Mouse (Mus musculus) heart, embryonic 11.5 days (tissue): ENCODE data around the gene Immp2l. TPM values are rescaled to one million over a fixed set of nuclear protein-coding genes. Genes with fewer than 3 reads are reported as not detected.

Experiments used
- ATAC-seq: fragments of 200-750 bp; cut with Nextera tagmentation; replicated peaks from 2 replicates; pipeline ENCODE4 v1.8.0; 2017; ENCODE audit warnings: moderate library complexity; ENCODE audit not compliant: insufficient number of reproducible peaks, low FRiP score, low TSS enrichment
- H3K27ac ChIP-seq: fragments of 300-500 bp; sonication (generic); 2 replicates; pipeline ENCODE4 v1.5.1; 2014; ENCODE audit warnings: mild to moderate bottlenecking, low read depth, low read length
- H3K27me3 ChIP-seq: fragments of 300-500 bp; sonication (generic); 2 replicates; pipeline ENCODE4 v1.6.1; 2014; ENCODE audit warnings: mild to moderate bottlenecking, low read length, mixed read lengths; ENCODE audit not compliant: control insufficient read depth, insufficient read depth
- H3K36me3 ChIP-seq: fragments of 300-500 bp; sonication (generic); 2 replicates; pipeline ENCODE4 v1.6.1; 2014; ENCODE audit warnings: mild to moderate bottlenecking, low read length, moderate library complexity, mixed read lengths; ENCODE audit not compliant: control insufficient read depth, insufficient read depth
- H3K4me1 ChIP-seq: fragments of 300-500 bp; sonication (generic); 2 replicates; pipeline ENCODE4 v1.6.1; 2014; ENCODE audit warnings: low read length; ENCODE audit not compliant: control insufficient read depth, insufficient read depth
- H3K4me2 ChIP-seq: fragments of 300-500 bp; sonication (generic); 2 replicates; pipeline ENCODE4 v1.6.1; 2014; ENCODE audit warnings: mild to moderate bottlenecking, moderate library complexity
- H3K4me3 ChIP-seq: fragments of 300-500 bp; sonication (generic); 2 replicates; pipeline ENCODE4 v1.5.1; 2014; ENCODE audit warnings: low read depth, low read length
- H3K9ac ChIP-seq: fragments of 300-500 bp; sonication (generic); 2 replicates; pipeline ENCODE4 v1.6.1; 2014; ENCODE audit warnings: mild to moderate bottlenecking, low read depth, low read length, moderate library complexity
- H3K9me3 ChIP-seq: fragments of 300-500 bp; sonication (generic); replicated peaks from 2 replicates; pipeline ENCODE4 v1.6.1; 2016; ENCODE audit warnings: low read length; ENCODE audit not compliant: control insufficient read depth
- WGBS: fragments of 180-500 bp; shearing (Covaris S2); extraction: QIAGEN DNeasy Blood & Tissue Kit; methylation state at CpG from one replicate; pipeline ENCODE4 v1.1.7; 2014; ENCODE audit not compliant: insufficient replicate concordance; 5-methylcytosine and 5-hydroxymethylcytosine counted together
- polyA plus RNA-seq: library from polyadenylated mRNA; unstranded; fragments of >200 nt; fragmentation: Nextera tagmentation; extraction: Ambion mirVana; gene quantifications from 2 replicates; pipeline ENCODE4 v1.2.1, GENCODE M21; 2014

The Immp2l gene
- polyA plus RNA-seq, 1 experiment from 2014 or later = 8.2 TPM

GRCm38 (mm10) chr12:41724585-41724984 is 700.7 kb downstream of the Immp2l start:
- no peak overlapping the region for H3K4me3 ChIP-seq
- H3K9ac ChIP-seq = no peak overlapping the region
- H3K27ac ChIP-seq = no peak overlapping the region
- no peaks in the 10 kb centered on the region for H3K9me3 ChIP-seq
- WGBS = 67% methylated on average over 2 of the region's 2 CpGs
- no peaks in the 10 kb centered on the region for H3K27me3 ChIP-seq
- H3K4me1 ChIP-seq = no peaks in the 10 kb centered on the region
- no peaks in the 10 kb centered on the region for H3K36me3 ChIP-seq
- no peak for ATAC-seq
- no peak overlapping the region for H3K4me2 ChIP-seq

- Histone ChIP-seq H3K9me3 (no peaks in the 10 kb centered on the region), H3K27me3 (no peaks in the 10 kb centered on the region), H3K36me3 (no peaks in the 10 kb centered on the region), H3K27ac (no peak overlapping the region), H3K4me3 (no peak overlapping the region), H3K4me1 (no peaks in the 10 kb centered on the region), H3K9ac (no peak overlapping the region), H3K4me2 (no peak overlapping the region)
- no peak for ATAC-seq
- WGBS = 79% methylated on average over 1 of the region's 1 CpGs
Measured at GRCm38 (mm10) chr12:41726720-41727119, 702.8 kb downstream of the Immp2l start.

GRCm38 (mm10) chr12:41727221-41727620 is 703.3 kb downstream of the Immp2l start:
- no peaks in the 10 kb centered on the region for H3K9me3 ChIP-seq
- H3K4me2 ChIP-seq = no peak overlapping the region
- no peak for ATAC-seq
- H3K27ac ChIP-seq = no peak overlapping the region
- H3K27me3 ChIP-seq = no peaks in the 10 kb centered on the region
- H3K4me3 ChIP-seq = no peak overlapping the region
- 66% methylated on average over 3 of the region's 3 CpGs for WGBS
- no peaks in the 10 kb centered on the region for H3K36me3 ChIP-seq
- H3K4me1 ChIP-seq = no peaks in the 10 kb centered on the region
- H3K9ac ChIP-seq = no peak overlapping the region

GRCm38 (mm10) chr12:41727764-41728338 is 704.0 kb downstream of the Immp2l start:
- no peak overlapping the region for H3K4me3 ChIP-seq
- no peak overlapping the region for H3K9ac ChIP-seq
- no peak overlapping the region for H3K27ac ChIP-seq
- H3K9me3 ChIP-seq = no peaks in the 10 kb centered on the region
- H3K4me2 ChIP-seq = no peak overlapping the region
- no peaks in the 10 kb centered on the region for H3K4me1 ChIP-seq
- 76% methylated on average over 1 of the region's 1 CpGs for WGBS
- no peaks in the 10 kb centered on the region for H3K36me3 ChIP-seq
- H3K27me3 ChIP-seq = no peaks in the 10 kb centered on the region
- ATAC-seq = no peak

- WGBS = 63% methylated on average over 1 of the region's 1 CpGs
Measured at GRCm38 (mm10) chr12:41728467-41728866, 704.6 kb downstream of the Immp2l start.

GRCm38 (mm10) chr12:41729780-41730179 is 705.9 kb downstream of the Immp2l start:
- ATAC-seq = no peak

More at GRCm38 (mm10) chr12:41728467-41728866, 704.6 kb downstream of the Immp2l start:
- no peaks in the 10 kb centered on the region for H3K9me3 ChIP-seq
- no peak overlapping the region for H3K9ac ChIP-seq
- H3K36me3 ChIP-seq = no peaks in the 10 kb centered on the region
- H3K27me3 ChIP-seq = no peaks in the 10 kb centered on the region
- no peaks in the 10 kb centered on the region for H3K4me1 ChIP-seq
- no peak overlapping the region for H3K4me3 ChIP-seq
- H3K27ac ChIP-seq = no peak overlapping the region
- no peak overlapping the region for H3K4me2 ChIP-seq
- no peak for ATAC-seq

GRCm38 (mm10) chr12:41733168-41733567 is 709.3 kb downstream of the Immp2l start:
- H3K27ac ChIP-seq = no peak overlapping the region
- no peak overlapping the region for H3K9ac ChIP-seq
- no peak for ATAC-seq
- no peak overlapping the region for H3K4me2 ChIP-seq
- no peaks in the 10 kb centered on the region for H3K4me1 ChIP-seq
- no peak overlapping the region for H3K4me3 ChIP-seq
- no peaks in the 10 kb centered on the region for H3K9me3 ChIP-seq
- H3K27me3 ChIP-seq = no peaks in the 10 kb centered on the region
- no peaks in the 10 kb centered on the region for H3K36me3 ChIP-seq

More at GRCm38 (mm10) chr12:41729780-41730179, 705.9 kb downstream of the Immp2l start:
- no peak overlapping the region for H3K4me2 ChIP-seq
- no peak overlapping the region for H3K9ac ChIP-seq
- H3K36me3 ChIP-seq = no peaks in the 10 kb centered on the region
- H3K27ac ChIP-seq = no peak overlapping the region
- H3K27me3 ChIP-seq = no peaks in the 10 kb centered on the region
- H3K4me1 ChIP-seq = no peaks in the 10 kb centered on the region
- no peak overlapping the region for H3K4me3 ChIP-seq
- no peaks in the 10 kb centered on the region for H3K9me3 ChIP-seq
- WGBS = 41% methylated on average over 1 of the region's 1 CpGs

GRCm38 (mm10) chr12:41742887-41743286 is 719.0 kb downstream of the Immp2l start:
- Histone ChIP-seq H3K9ac (no peak overlapping the region), H3K27ac (no peak overlapping the region), H3K27me3 (no peaks in the 10 kb centered on the region), H3K9me3 (no peaks in the 10 kb centered on the region), H3K36me3 (no peaks in the 10 kb centered on the region), H3K4me1 (no peaks in the 10 kb centered on the region), H3K4me2 (no peak overlapping the region), H3K4me3 (no peak overlapping the region)
- 71% methylated on average over 3 of the region's 3 CpGs for WGBS
- ATAC-seq = no peak

- 70% methylated on average over 3 of the region's 3 CpGs for WGBS
- no peak overlapping the region for H3K27ac ChIP-seq
- no peak for ATAC-seq
- H3K9ac ChIP-seq = no peak overlapping the region
- H3K36me3 ChIP-seq = no peaks in the 10 kb centered on the region
- H3K4me3 ChIP-seq = no peak overlapping the region
- H3K9me3 ChIP-seq = no peaks in the 10 kb centered on the region
- H3K4me1 ChIP-seq = no peaks in the 10 kb centered on the region
- no peak overlapping the region for H3K4me2 ChIP-seq
- H3K27me3 ChIP-seq = no peaks in the 10 kb centered on the region
Measured at GRCm38 (mm10) chr12:41763396-41763795, 739.5 kb downstream of the Immp2l start.
